Mouse (Mus musculus): ENCODE data around the gene Serinc5. TPM values are rescaled to one million over a fixed set of nuclear protein-coding genes. Genes with fewer than 3 reads are reported as not detected.

Gene Serinc5
- total RNA-seq, 2 experiments from 2014 or later: 49.0 to 54.6 TPM

- no peak for DNase-seq (ENCODE audit: low spot score in 2 of 2)
Observed at GRCm38 (mm10) chr13:92739858-92740257, 129.0 kb downstream of the Serinc5 start.

- DNase-seq (ENCODE audit: low spot score in 2 of 2): peak in 1 of 2 experiments; percentile 33
Observed at GRCm38 (mm10) chr13:92740671-92741270, 129.9 kb downstream of the Serinc5 start.

- DNase-seq (ENCODE audit: low spot score in 2 of 2): no peak
Observed at GRCm38 (mm10) chr13:92742886-92743285, 132.0 kb downstream of the Serinc5 start.

- DNase-seq (ENCODE audit: low spot score in 2 of 2): no peak
Observed at GRCm38 (mm10) chr13:92743337-92743736, 132.4 kb downstream of the Serinc5 start.

- DNase-seq (ENCODE audit: low spot score in 2 of 2): peak; percentile 85
Observed at GRCm38 (mm10) chr13:92750976-92751518, 140.2 kb downstream of the Serinc5 start.

GRCm38 (mm10) chr13:92751726-92752565 is 141.1 kb downstream of the Serinc5 start:
- DNase-seq (ENCODE audit: low spot score in 2 of 2): peak; percentile 95 to 97

GRCm38 (mm10) chr13:92753676-92754075 is 142.8 kb downstream of the Serinc5 start:
- no peak for DNase-seq (ENCODE audit: low spot score in 2 of 2)

- no peak for DNase-seq (ENCODE audit: low spot score in 2 of 2)
Observed at GRCm38 (mm10) chr13:92755036-92755435, 144.1 kb downstream of the Serinc5 start.

GRCm38 (mm10) chr13:92757972-92758585 is 147.2 kb downstream of the Serinc5 start:
- no peak for DNase-seq (ENCODE audit: low spot score in 2 of 2)

GRCm38 (mm10) chr13:92759096-92759495 is 148.2 kb downstream of the Serinc5 start:
- no peak for DNase-seq (ENCODE audit: low spot score in 2 of 2)

- peak; percentile 44 to 71 for DNase-seq (ENCODE audit: low spot score in 2 of 2)
Observed at GRCm38 (mm10) chr13:92760519-92760918, 149.6 kb downstream of the Serinc5 start.

Other genes with a start within 250 kb of the Serinc5 start
- gene Ankrd34b, start 185.2 kb upstream of the Serinc5 start, total RNA-seq (2021): 10 to 100 TPM; 21.6 to 24.0 TPM
- 10 to 100 TPM; 10.6 to 11.8 TPM for gene Fam151b, start 127.1 kb upstream of the Serinc5 start, total RNA-seq (2021)
- gene Zfyve16, start 80.2 kb upstream of the Serinc5 start, total RNA-seq (2021): 10 to 100 TPM; 14.0 to 18.0 TPM
- not detected for gene Spz1, start 34.9 kb upstream of the Serinc5 start, total RNA-seq (2021)
- 1 to 10 TPM; 4.6 to 9.1 TPM for gene Thbs4, start 183.7 kb downstream of the Serinc5 start, total RNA-seq (2021)
- 10 to 100 TPM; 27.2 TPM for gene Mtx3, start 233.7 kb downstream of the Serinc5 start, total RNA-seq (2021)